Mouse (Mus musculus): ENCODE measurements around the gene Acvr1.

- no peak for TF ChIP-seq POLR2A (IDR thresholded peaks at IDR 0.05; ENCODE audit: borderline replicate concordance, insufficient read depth, low read length)
- no peak for TF ChIP-seq CTCF (IDR thresholded peaks at IDR 0.05; ENCODE audit: borderline replicate concordance, insufficient read depth, low read depth, low read length)
Measured at GRCm38 (mm10) chr2:58481450-58482100, 85.4 kb downstream of the Acvr1 start.
